Mouse (Mus musculus): Measurements from ENCODE around the gene Fhdc1. TPM values are rescaled to one million over a fixed set of nuclear protein-coding genes. Genes with fewer than 3 reads are reported as not detected.

Gene Fhdc1
- polyA plus RNA-seq, 1 experiment from 2014 or later: 6.5 TPM

- Histone ChIP-seq H3K9ac (no peak overlapping the region), H3K4me2 (replicated peaks) (no peak overlapping the region), H3K36me3 (no peaks in the 10 kb centered on the region), H3K4me1 (replicated peaks) (no peaks in the 10 kb centered on the region), H3K4me3 (replicated peaks) (no peak overlapping the region), H3K27ac (no peak overlapping the region), H3K27me3 (replicated peaks) (no peaks in the 10 kb centered on the region), H3K9me3 (no peaks in the 10 kb centered on the region)
- ATAC-seq: no peak
- 54% methylated on average over 5 of the region's 5 CpGs for WGBS
Measured at GRCm38 (mm10) chr3:84422340-84422739, 57.9 kb downstream of the Fhdc1 start.

GRCm38 (mm10) chr3:84413868-84414267, 66.4 kb downstream of the Fhdc1 start:
- no peak overlapping the region for H3K4me2 ChIP-seq (replicated peaks)
- no peaks in the 10 kb centered on the region for H3K36me3 ChIP-seq
- no peak for ATAC-seq
- H3K4me1 ChIP-seq (replicated peaks): peaks cover 8% of the 10 kb centered on the region; the same call in 1 of the 2 replicates
- 51% methylated on average over 4 of the region's 4 CpGs for WGBS
- no peak overlapping the region for H3K27ac ChIP-seq
- H3K9ac ChIP-seq: no peak overlapping the region
- H3K9me3 ChIP-seq: no peaks in the 10 kb centered on the region
- H3K27me3 ChIP-seq (replicated peaks): no peaks in the 10 kb centered on the region
- no peak overlapping the region for H3K4me3 ChIP-seq (replicated peaks)

GRCm38 (mm10) chr3:84412920-84413319, 67.3 kb downstream of the Fhdc1 start:
- H3K9me3 ChIP-seq: no peaks in the 10 kb centered on the region
- peak; percentile 67 for ATAC-seq
- H3K4me1 ChIP-seq (replicated peaks): peaks cover 11% of the 10 kb centered on the region; the same call in 1 of the 2 replicates
- H3K27me3 ChIP-seq (replicated peaks): no peaks in the 10 kb centered on the region
- H3K27ac ChIP-seq: no peak overlapping the region
- no peaks in the 10 kb centered on the region for H3K36me3 ChIP-seq
- H3K4me3 ChIP-seq (replicated peaks): no peak overlapping the region
- H3K9ac ChIP-seq: no peak overlapping the region
- no peak overlapping the region for H3K4me2 ChIP-seq (replicated peaks)
- WGBS: 39% methylated on average over 5 of the region's 5 CpGs

GRCm38 (mm10) chr3:84409474-84409862, 70.8 kb downstream of the Fhdc1 start:
- no peak for ATAC-seq
- Histone ChIP-seq H3K36me3 (no peaks in the 10 kb centered on the region), H3K4me1 (replicated peaks) (peaks cover 11% of the 10 kb centered on the region; the same call in 1 of the 2 replicates), H3K4me2 (replicated peaks) (no peak overlapping the region), H3K9ac (no peak overlapping the region), H3K27me3 (replicated peaks) (no peaks in the 10 kb centered on the region), H3K4me3 (replicated peaks) (no peak overlapping the region), H3K27ac (no peak overlapping the region), H3K9me3 (no peaks in the 10 kb centered on the region)
- WGBS: 72% methylated on average over 3 of the region's 3 CpGs

- Histone ChIP-seq H3K4me3 (replicated peaks) (no peak overlapping the region), H3K27me3 (replicated peaks) (0 out of 2 replicates have a peak, but pooled peaks cover 2% of the 10 kb centered on the region), H3K9ac (no peak overlapping the region), H3K27ac (no peak overlapping the region), H3K4me2 (replicated peaks) (no peak overlapping the region), H3K36me3 (no peaks in the 10 kb centered on the region), H3K4me1 (replicated peaks) (peaks cover 11% of the 10 kb centered on the region; the same call in 1 of the 2 replicates), H3K9me3 (no peaks in the 10 kb centered on the region)
- 42% methylated on average over 13 of the region's 13 CpGs for WGBS
- ATAC-seq: peak; percentile 66
Measured at GRCm38 (mm10) chr3:84408756-84409473, 71.3 kb downstream of the Fhdc1 start.

- Histone ChIP-seq H3K4me3 (replicated peaks) (no peak overlapping the region), H3K4me1 (replicated peaks) (peaks cover 7% of the 10 kb centered on the region; the same call in 1 of the 2 replicates), H3K4me2 (replicated peaks) (no peak overlapping the region), H3K9me3 (no peaks in the 10 kb centered on the region), H3K27ac (no peak overlapping the region), H3K36me3 (no peaks in the 10 kb centered on the region), H3K9ac (no peak overlapping the region), H3K27me3 (replicated peaks) (0 out of 2 replicates have a peak, but pooled peaks cover 3% of the 10 kb centered on the region)
- ATAC-seq: no peak
- WGBS: 60% methylated on average over 4 of the region's 4 CpGs
Measured at GRCm38 (mm10) chr3:84405523-84405922, 74.7 kb downstream of the Fhdc1 start.

GRCm38 (mm10) chr3:84403389-84403788, 76.8 kb downstream of the Fhdc1 start:
- H3K4me1 ChIP-seq (replicated peaks): no peaks in the 10 kb centered on the region
- no peak overlapping the region for H3K27ac ChIP-seq
- no peak overlapping the region for H3K4me2 ChIP-seq (replicated peaks)
- ATAC-seq: no peak
- H3K9me3 ChIP-seq: no peaks in the 10 kb centered on the region
- 46% methylated on average over 5 of the region's 5 CpGs for whole genome bisulfite sequencing
- no peak overlapping the region for H3K9ac ChIP-seq
- 0 out of 2 replicates have a peak, but pooled peaks cover 3% of the 10 kb centered on the region for H3K27me3 ChIP-seq (replicated peaks)
- no peaks in the 10 kb centered on the region for H3K36me3 ChIP-seq
- H3K4me3 ChIP-seq (replicated peaks): no peak overlapping the region

- Histone ChIP-seq H3K36me3 (no peaks in the 10 kb centered on the region), H3K4me3 (replicated peaks) (no peak overlapping the region), H3K4me2 (replicated peaks) (no peak overlapping the region), H3K4me1 (replicated peaks) (no peaks in the 10 kb centered on the region), H3K9me3 (no peaks in the 10 kb centered on the region), H3K9ac (no peak overlapping the region), H3K27me3 (replicated peaks) (0 out of 2 replicates have a peak, but pooled peaks cover 3% of the 10 kb centered on the region), H3K27ac (no peak overlapping the region)
- ATAC-seq: no peak
- WGBS: 53% methylated on average over 2 of the region's 2 CpGs
Measured at GRCm38 (mm10) chr3:84402716-84403115, 77.5 kb downstream of the Fhdc1 start.

- Histone ChIP-seq H3K27me3 (replicated peaks) (no peaks in the 10 kb centered on the region), H3K27ac (no peak overlapping the region), H3K9ac (no peak overlapping the region), H3K4me2 (replicated peaks) (no peak overlapping the region), H3K9me3 (no peaks in the 10 kb centered on the region), H3K4me3 (replicated peaks) (no peak overlapping the region), H3K36me3 (no peaks in the 10 kb centered on the region), H3K4me1 (replicated peaks) (no peaks in the 10 kb centered on the region)
- no peak for ATAC-seq
- WGBS: 65% methylated on average over 4 of the region's 4 CpGs
Measured at GRCm38 (mm10) chr3:84397976-84398375, 82.3 kb downstream of the Fhdc1 start.

- Histone ChIP-seq H3K4me1 (replicated peaks) (no peaks in the 10 kb centered on the region), H3K27ac (no peak overlapping the region), H3K9me3 (no peaks in the 10 kb centered on the region), H3K4me3 (replicated peaks) (no peak overlapping the region), H3K27me3 (replicated peaks) (no peaks in the 10 kb centered on the region), H3K9ac (no peak overlapping the region), H3K4me2 (replicated peaks) (no peak overlapping the region), H3K36me3 (no peaks in the 10 kb centered on the region)
- 89% methylated on average over 2 of the region's 2 CpGs for WGBS
- ATAC-seq: no peak
Measured at GRCm38 (mm10) chr3:84396240-84396639, 84.0 kb downstream of the Fhdc1 start.

- no peak overlapping the region for H3K27ac ChIP-seq
- H3K27me3 ChIP-seq (replicated peaks): no peaks in the 10 kb centered on the region
- no peak overlapping the region for H3K4me3 ChIP-seq (replicated peaks)
- H3K4me1 ChIP-seq (replicated peaks): no peaks in the 10 kb centered on the region
- no peaks in the 10 kb centered on the region for H3K9me3 ChIP-seq
- no peaks in the 10 kb centered on the region for H3K36me3 ChIP-seq
- H3K9ac ChIP-seq: no peak overlapping the region
- no peak overlapping the region for H3K4me2 ChIP-seq (replicated peaks)
- ATAC-seq: no peak
Measured at GRCm38 (mm10) chr3:84395840-84396239, 84.4 kb downstream of the Fhdc1 start.

- 76% methylated on average over 8 of the region's 8 CpGs for WGBS
- H3K4me2 ChIP-seq (replicated peaks): no peak overlapping the region
- no peak overlapping the region for H3K27ac ChIP-seq
- H3K4me1 ChIP-seq (replicated peaks): no peaks in the 10 kb centered on the region
- no peak overlapping the region for H3K9ac ChIP-seq
- no peaks in the 10 kb centered on the region for H3K9me3 ChIP-seq
- no peak for ATAC-seq
- H3K27me3 ChIP-seq (replicated peaks): no peaks in the 10 kb centered on the region
- H3K4me3 ChIP-seq (replicated peaks): no peak overlapping the region
- H3K36me3 ChIP-seq: no peaks in the 10 kb centered on the region
Measured at GRCm38 (mm10) chr3:84394841-84395447, 85.3 kb downstream of the Fhdc1 start.

All from intestine, embryonic 15.5 days (tissue).